Mouse (Mus musculus): ENCODE data around the gene Tet2. TPM values are rescaled to one million over a fixed set of nuclear protein-coding genes. Genes with fewer than 3 reads are reported as not detected.

Gene Tet2
- polyA plus RNA-seq, 1 experiment = 14.8 TPM

DNA sequence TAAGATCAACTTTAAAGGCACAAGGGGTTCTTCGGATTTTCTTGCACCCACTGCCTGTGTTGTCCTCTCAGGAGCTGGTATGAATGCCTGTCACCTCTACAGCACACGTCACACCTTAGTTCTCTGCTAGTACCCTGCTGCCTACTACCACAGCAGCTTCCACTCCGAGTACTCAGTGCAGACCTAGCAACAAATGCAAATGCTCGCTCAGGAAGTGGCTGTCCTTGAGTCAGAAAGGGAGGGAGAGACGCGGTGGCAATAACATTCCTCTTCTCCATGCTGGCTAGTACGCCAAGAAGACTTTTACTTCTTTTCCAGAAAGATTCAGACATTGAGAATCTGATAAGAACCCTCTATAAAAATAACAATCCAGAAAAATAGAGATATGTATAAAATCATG, 31.5 kb downstream of the Tet2 start:
- 86% methylated on average over 7 of the region's 7 CpGs for WGBS
- no peaks in the 10 kb centered on the region for H3K4me1 ChIP-seq (ENCODE audit: control insufficient read depth, insufficient read depth, low read length)
- H3K4me3 ChIP-seq (replicated peaks; ENCODE audit: control insufficient read depth, low read depth, low read length) = no peak overlapping the region
- H3K27ac ChIP-seq (ENCODE audit: control insufficient read depth, insufficient read depth, low read depth, low read length, poor library complexity) = no peak overlapping the region
- TF ChIP-seq POLR2A (IDR thresholded peaks at IDR 0.05; ENCODE audit: borderline replicate concordance, control insufficient read depth, low read depth, low read length) (no peak), CTCF (IDR thresholded peaks at IDR 0.05; ENCODE audit: control insufficient read depth, insufficient read depth, low read length) (no peak)

DNA sequence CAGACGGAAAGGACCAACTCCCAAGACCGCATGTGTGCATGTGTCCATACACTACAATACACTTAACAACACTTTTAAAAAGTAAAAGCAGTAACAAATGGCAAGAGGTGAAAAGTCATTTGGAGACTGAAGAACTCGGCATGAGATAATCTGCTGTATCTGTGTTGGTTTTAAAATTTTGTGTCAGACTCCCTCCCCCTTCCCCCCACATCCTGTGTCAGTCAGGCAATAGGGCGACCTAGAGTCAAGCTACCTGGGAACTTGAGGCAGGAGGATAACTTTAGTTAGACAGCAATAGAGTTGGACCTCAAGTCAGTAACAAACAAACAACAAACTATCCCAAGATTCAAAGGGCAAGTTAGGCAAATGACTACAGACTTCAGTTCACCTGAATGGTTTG, 34.6 kb downstream of the Tet2 start:
- no peaks in the 10 kb centered on the region; the same call in 1 of the 2 replicates for H3K4me1 ChIP-seq (ENCODE audit: control insufficient read depth, insufficient read depth, low read length)
- TF ChIP-seq POLR2A (IDR thresholded peaks at IDR 0.05; ENCODE audit: borderline replicate concordance, control insufficient read depth, low read depth, low read length) (no peak), CTCF (IDR thresholded peaks at IDR 0.05; ENCODE audit: control insufficient read depth, insufficient read depth, low read length) (no peak)
- no peak overlapping the region for H3K27ac ChIP-seq (ENCODE audit: control insufficient read depth, insufficient read depth, low read depth, low read length, poor library complexity)
- H3K4me3 ChIP-seq (replicated peaks; ENCODE audit: control insufficient read depth, low read depth, low read length) = no peak overlapping the region
- 73% methylated on average over 4 of the region's 4 CpGs for WGBS

DNA sequence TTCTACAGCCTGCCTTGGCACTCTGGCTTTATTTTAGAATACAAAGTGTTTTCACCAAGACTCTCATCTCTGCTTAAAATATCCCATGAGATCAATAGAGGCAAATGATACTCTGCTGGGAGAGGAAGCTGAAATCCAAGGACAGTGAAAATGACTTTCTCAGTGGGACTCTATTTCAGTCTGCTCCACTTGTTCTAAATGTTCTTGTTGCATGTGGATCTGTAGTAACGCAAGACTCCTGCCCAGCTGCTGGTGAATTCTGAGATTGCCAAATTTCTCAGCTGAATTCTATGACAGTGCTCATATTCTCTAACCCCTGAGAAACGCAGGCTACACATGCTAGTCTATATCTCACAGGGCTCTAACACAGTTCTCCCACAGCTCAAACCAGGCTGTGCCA, 35.1 kb downstream of the Tet2 start:
- H3K4me3 ChIP-seq (replicated peaks; ENCODE audit: control insufficient read depth, low read depth, low read length) = no peak overlapping the region
- H3K4me1 ChIP-seq (ENCODE audit: control insufficient read depth, insufficient read depth, low read length) = no peaks in the 10 kb centered on the region; the same call in 1 of the 2 replicates
- no peak overlapping the region for H3K27ac ChIP-seq (ENCODE audit: control insufficient read depth, insufficient read depth, low read depth, low read length, poor library complexity)
- WGBS = 81% methylated on average over 2 of the region's 2 CpGs
- TF ChIP-seq CTCF (IDR thresholded peaks at IDR 0.05; ENCODE audit: control insufficient read depth, insufficient read depth, low read length) = no peak
- TF ChIP-seq POLR2A (IDR thresholded peaks at IDR 0.05; ENCODE audit: borderline replicate concordance, control insufficient read depth, low read depth, low read length) = no peak

DNA sequence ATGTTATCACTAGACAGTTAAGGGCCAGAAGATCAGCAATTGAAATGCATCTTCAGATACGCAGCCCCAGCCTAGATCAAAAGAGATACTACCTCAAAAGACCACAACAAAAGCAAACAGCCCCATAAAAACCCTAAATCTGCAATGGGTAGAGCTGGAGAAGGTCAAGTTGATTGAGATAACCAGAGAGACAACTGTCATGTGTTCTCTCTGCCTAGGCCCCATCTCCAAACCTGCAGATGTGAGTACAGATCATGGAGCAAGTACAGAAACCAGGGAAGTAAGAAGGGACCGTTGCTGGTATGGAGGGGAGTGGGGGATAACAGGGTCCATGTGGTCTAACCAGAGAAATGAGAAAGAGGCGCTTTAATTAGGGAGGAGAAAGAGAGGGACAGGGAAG, 36.1 kb downstream of the Tet2 start:
- no peak overlapping the region for H3K4me3 ChIP-seq (replicated peaks; ENCODE audit: control insufficient read depth, low read depth, low read length)
- TF ChIP-seq POLR2A (IDR thresholded peaks at IDR 0.05; ENCODE audit: borderline replicate concordance, control insufficient read depth, low read depth, low read length) = no peak
- 83% methylated on average over 3 of the region's 3 CpGs for WGBS
- no peak overlapping the region for H3K27ac ChIP-seq (ENCODE audit: control insufficient read depth, insufficient read depth, low read depth, low read length, poor library complexity)
- H3K4me1 ChIP-seq (ENCODE audit: control insufficient read depth, insufficient read depth, low read length) = no peaks in the 10 kb centered on the region; the same call in 1 of the 2 replicates

DNA sequence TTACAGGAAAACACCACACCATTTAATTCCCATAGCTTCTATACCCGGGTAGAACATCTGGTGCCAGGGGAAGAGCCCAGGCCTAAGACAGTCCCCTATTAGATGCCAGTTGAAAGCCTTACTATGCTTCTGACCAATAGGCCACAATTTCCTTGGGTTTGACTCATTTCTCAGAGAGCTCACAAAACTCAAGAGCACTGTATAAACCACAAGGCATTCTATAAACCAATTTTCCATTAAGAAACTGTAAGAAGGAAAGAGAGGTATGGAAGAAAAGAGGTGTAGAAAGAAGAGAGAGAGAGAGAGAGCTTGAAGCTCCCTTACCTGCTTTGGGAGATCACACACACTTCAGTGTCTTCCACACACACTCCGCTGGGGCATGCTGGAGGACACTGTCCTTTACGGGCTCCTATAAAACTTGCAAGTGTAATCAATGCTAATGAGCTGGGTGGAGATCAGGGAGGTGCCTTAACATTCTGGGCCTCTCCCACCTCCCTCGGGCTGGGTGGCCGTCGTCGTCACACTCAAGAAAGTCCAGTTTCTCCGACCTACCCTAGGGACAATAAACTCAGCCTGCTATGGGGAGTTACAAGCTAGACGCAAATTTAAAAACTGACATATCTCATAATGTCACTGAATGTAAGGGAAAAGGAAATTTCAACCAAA, 38.5 kb downstream of the Tet2 start:
- H3K4me1 ChIP-seq (ENCODE audit: control insufficient read depth, insufficient read depth, low read length) = no peaks in the 10 kb centered on the region; the same call in 1 of the 2 replicates
- no peak overlapping the region for H3K4me3 ChIP-seq (replicated peaks; ENCODE audit: control insufficient read depth, low read depth, low read length)
- H3K27ac ChIP-seq (ENCODE audit: control insufficient read depth, insufficient read depth, low read depth, low read length, poor library complexity) = no peak overlapping the region
- TF ChIP-seq POLR2A (IDR thresholded peaks at IDR 0.05; ENCODE audit: borderline replicate concordance, control insufficient read depth, low read depth, low read length) = no peak
- TF ChIP-seq CTCF (IDR thresholded peaks at IDR 0.05; ENCODE audit: control insufficient read depth, insufficient read depth, low read length) = no peak
- 82% methylated on average over 9 of the region's 9 CpGs for WGBS

DNA sequence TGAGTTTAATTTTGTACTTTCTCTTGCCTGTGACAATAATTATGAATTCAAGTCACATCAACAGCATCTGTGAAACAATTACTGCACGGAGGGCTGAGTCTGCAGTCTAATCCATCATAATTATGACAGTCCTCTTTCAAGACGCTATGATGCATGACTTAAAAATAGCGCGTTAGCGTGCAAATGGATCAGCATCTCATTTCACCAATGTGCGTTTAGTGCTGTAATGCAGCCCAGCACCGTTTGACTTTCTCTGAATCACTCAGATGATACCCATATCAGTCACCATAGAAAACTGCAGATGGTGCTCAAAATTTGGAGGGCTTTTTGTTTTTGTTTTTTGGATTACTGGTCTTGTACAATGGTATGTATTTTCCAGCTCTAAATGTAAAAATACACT, 48.0 kb downstream of the Tet2 start:
- TF ChIP-seq POLR2A (IDR thresholded peaks at IDR 0.05; ENCODE audit: borderline replicate concordance, control insufficient read depth, low read depth, low read length) = no peak
- no peak for TF ChIP-seq CTCF (IDR thresholded peaks at IDR 0.05; ENCODE audit: control insufficient read depth, insufficient read depth, low read length)
- WGBS = 93% methylated on average over 7 of the region's 7 CpGs
- H3K4me3 ChIP-seq (replicated peaks; ENCODE audit: control insufficient read depth, low read depth, low read length) = no peak overlapping the region
- no peaks in the 10 kb centered on the region for H3K4me1 ChIP-seq (ENCODE audit: control insufficient read depth, insufficient read depth, low read length)
- H3K27ac ChIP-seq (ENCODE audit: control insufficient read depth, insufficient read depth, low read depth, low read length, poor library complexity) = no peak overlapping the region

DNA sequence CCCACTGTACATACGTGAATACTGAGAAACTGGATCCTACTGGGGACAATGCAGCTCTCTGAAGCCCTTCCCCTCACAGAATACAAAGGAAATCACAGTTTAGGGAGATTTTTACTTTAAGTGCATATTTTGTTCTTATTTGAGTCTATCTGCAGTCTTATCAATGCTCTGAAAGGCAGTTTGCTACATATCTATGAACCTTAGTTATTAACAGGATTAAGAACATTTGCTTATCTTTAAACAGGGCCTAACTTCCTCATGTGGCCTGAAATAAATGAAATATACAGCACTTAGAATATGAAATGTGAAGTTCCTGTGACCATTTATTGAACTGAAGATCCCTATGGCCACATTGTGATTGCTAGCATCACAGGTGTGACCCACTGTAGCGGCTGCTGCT, 53.6 kb downstream of the Tet2 start:
- 85% methylated on average over 2 of the region's 2 CpGs for WGBS
- Histone ChIP-seq H3K4me1 (ENCODE audit: control insufficient read depth, insufficient read depth, low read length) (no peaks in the 10 kb centered on the region), H3K4me3 (replicated peaks; ENCODE audit: control insufficient read depth, low read depth, low read length) (no peak overlapping the region), H3K27ac (ENCODE audit: control insufficient read depth, insufficient read depth, low read depth, low read length, poor library complexity) (no peak overlapping the region)
- TF ChIP-seq CTCF (IDR thresholded peaks at IDR 0.05; ENCODE audit: control insufficient read depth, insufficient read depth, low read length) = no peak
- TF ChIP-seq POLR2A (IDR thresholded peaks at IDR 0.05; ENCODE audit: borderline replicate concordance, control insufficient read depth, low read depth, low read length) = no peak

DNA sequence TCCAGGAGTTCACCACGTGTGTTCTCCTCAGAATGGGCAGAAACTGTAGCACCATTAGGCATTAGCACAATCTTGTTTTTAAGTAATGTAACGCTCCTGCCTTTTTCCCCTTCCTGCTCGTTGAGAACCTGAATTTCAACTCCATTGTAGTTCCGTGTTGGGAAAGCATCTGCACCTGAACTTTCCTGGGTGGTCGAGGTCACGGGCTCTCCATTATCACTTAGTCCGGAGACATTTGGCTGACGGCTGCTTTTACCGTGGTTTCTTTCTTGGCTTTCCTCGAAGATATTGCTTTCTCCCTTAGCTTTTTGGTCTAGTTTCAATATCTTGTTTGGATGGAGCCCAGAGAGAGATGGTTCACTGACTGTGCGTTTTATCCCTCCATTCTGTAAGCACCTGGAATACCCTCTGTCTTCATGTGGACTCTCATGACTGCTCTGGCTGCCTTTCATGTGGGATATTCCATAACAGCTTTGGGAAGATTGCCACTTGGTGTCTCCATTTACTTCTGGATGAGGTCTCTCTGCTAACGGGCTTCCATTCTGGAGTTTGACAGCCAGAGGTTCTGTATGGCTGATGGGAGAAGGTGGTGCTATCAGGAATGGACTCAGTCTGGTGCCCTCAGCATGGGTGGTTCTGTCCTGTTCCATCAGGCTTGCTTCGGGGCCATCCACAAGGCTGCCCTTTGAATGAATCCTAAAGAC, 56.8 kb downstream of the Tet2 start:
- H3K27ac ChIP-seq (ENCODE audit: control insufficient read depth, insufficient read depth, low read depth, low read length, poor library complexity) = no peak overlapping the region
- no peaks in the 10 kb centered on the region for H3K4me1 ChIP-seq (ENCODE audit: control insufficient read depth, insufficient read depth, low read length)
- 89% methylated on average over 13 of the region's 13 CpGs for whole genome bisulfite sequencing
- no peak overlapping the region for H3K4me3 ChIP-seq (replicated peaks; ENCODE audit: control insufficient read depth, low read depth, low read length)
- no peak for TF ChIP-seq CTCF (IDR thresholded peaks at IDR 0.05; ENCODE audit: control insufficient read depth, insufficient read depth, low read length)
- TF ChIP-seq POLR2A (IDR thresholded peaks at IDR 0.05; ENCODE audit: borderline replicate concordance, control insufficient read depth, low read depth, low read length) = no peak

All from bone marrow, adult 2 months (tissue).